Mouse (Mus musculus) erythroblast, embryonic 14.5 days (primary cell): ENCODE data around the gene Aldh16a1. TPM values are rescaled to one million over a fixed set of nuclear protein-coding genes. Genes with fewer than 3 reads are reported as not detected.
A peak's percentile ranks its signal among the peaks of the same experiment; 100 is the strongest.

Experiments used
- H3K27me3 ChIP-seq: 2 replicates; pipeline ENCODE4 v1.6.1; 2012; ENCODE audit warnings: inconsistent platforms; ENCODE audit not compliant: control insufficient read depth
- H3K36me3 ChIP-seq: 2 replicates; pipeline ENCODE4 v1.6.1; 2012; ENCODE audit warnings: mild to moderate bottlenecking, inconsistent platforms; ENCODE audit not compliant: control insufficient read depth
- H3K4me1 ChIP-seq: 2 replicates; pipeline ENCODE4 v1.6.1; 2012; ENCODE audit warnings: inconsistent platforms; ENCODE audit not compliant: control insufficient read depth
- H3K4me3 ChIP-seq: replicated peaks from 2 replicates; pipeline ENCODE3; 2012; ENCODE audit warnings: moderate library complexity, mild to moderate bottlenecking, inconsistent platforms
- H3K9me3 ChIP-seq: 2 replicates; pipeline ENCODE4 v1.6.1; 2012; ENCODE audit warnings: low read length, inconsistent platforms, mixed read lengths; ENCODE audit not compliant: control insufficient read depth
- GATA1 ChIP-seq: IDR thresholded peaks from 2 replicates; pipeline ENCODE4 v1.6.1; 2012; ENCODE audit warnings: low read length, inconsistent platforms, mixed read lengths
- TAL1 ChIP-seq: IDR thresholded peaks from 3 replicates; pipeline ENCODE4 v1.6.1; 2012; ENCODE audit warnings: low read length, inconsistent platforms, mixed read lengths
- polyA plus RNA-seq: library from polyadenylated mRNA; stranded (reverse); fragments of >175 nt; gene quantifications from 2 replicates; pipeline ENCODE4 v1.2.3, GENCODE M21; 2012

Aldh16a1 gene
- polyA plus RNA-seq, 1 experiment, result 16.3 TPM

- no peak overlapping the region for H3K4me3 ChIP-seq
- TF ChIP-seq TAL1, result no peak
- no peak for TF ChIP-seq GATA1
- H3K27me3 ChIP-seq, result peaks cover 45% of the 10 kb centered on the region
- no peaks in the 10 kb centered on the region for H3K36me3 ChIP-seq
- no peaks in the 10 kb centered on the region for H3K9me3 ChIP-seq
- H3K4me1 ChIP-seq, result no peaks in the 10 kb centered on the region
Measured at GRCm38 (mm10) chr7:45193406-45193805, 39.0 kb upstream of the Aldh16a1 start.

DNA sequence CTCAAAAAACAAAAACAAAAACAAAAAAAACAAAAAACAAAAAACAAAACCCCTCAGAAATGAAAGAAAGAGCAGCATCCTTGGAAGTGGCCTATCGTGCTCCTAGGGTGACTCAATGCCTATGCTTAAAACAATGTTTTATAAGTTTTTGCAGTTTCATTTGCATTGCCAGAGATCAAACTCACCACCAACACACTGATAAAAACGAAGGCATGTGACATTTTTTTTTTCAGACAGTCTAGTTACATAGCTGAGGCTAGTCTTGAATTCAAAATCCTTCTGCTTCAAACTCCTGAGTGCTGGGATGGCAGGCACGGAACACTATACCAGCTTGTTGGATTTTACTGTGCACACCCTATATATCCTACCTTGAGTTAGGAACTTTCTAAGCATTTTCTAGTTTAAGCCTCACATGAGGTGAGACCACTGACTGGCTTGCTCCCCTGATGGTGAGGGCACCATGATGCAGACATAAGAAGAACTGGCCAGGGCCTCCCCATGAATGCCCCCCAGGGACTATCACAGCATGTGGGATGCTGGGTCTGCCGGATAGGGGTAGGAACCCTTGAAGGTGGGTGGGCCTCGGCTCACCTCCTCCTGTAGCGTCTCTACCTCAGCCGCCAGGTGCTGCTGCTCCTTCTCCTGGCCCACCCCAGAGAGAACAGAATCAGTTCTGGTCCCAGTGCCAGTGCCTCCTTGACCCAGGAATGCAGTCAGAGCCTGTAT is 38.4 kb upstream of the Aldh16a1 start:
- Histone ChIP-seq H3K36me3 (no peaks in the 10 kb centered on the region), H3K4me1 (no peaks in the 10 kb centered on the region), H3K9me3 (no peaks in the 10 kb centered on the region), H3K4me3 (no peak overlapping the region), H3K27me3 (peaks cover 51% of the 10 kb centered on the region)
- TF ChIP-seq TAL1 (no peak), GATA1 (no peak)

GRCm38 (mm10) chr7:45191803-45192363 is 37.5 kb upstream of the Aldh16a1 start:
- Histone ChIP-seq H3K4me3 (no peak overlapping the region), H3K36me3 (no peaks in the 10 kb centered on the region), H3K27me3 (peaks cover 54% of the 10 kb centered on the region), H3K9me3 (no peaks in the 10 kb centered on the region), H3K4me1 (no peaks in the 10 kb centered on the region)
- TF ChIP-seq GATA1, result no peak
- no peak for TF ChIP-seq TAL1

DNA sequence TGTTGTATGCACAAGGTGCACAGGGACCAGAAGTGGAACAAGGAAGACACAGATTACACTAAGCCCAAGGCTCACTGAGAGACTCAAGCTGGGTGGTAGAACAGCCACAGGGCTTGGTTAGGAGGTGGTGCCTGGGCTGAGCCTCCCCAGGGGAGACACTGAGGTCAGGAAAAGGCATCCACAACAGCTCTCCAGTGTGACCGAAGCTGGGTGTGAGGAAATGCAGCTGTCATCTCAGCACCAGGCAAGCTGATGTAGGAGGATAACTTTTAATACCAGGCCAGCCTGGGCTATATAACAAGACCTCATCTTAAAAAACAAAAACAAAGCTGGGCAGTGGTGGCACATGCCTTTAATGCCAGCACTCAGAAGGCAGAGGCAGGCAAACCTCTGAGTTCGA is 36.8 kb upstream of the Aldh16a1 start:
- Histone ChIP-seq H3K36me3 (no peaks in the 10 kb centered on the region), H3K4me3 (no peak overlapping the region), H3K9me3 (no peaks in the 10 kb centered on the region), H3K27me3 (peaks cover 61% of the 10 kb centered on the region), H3K4me1 (no peaks in the 10 kb centered on the region)
- TF ChIP-seq TAL1, result no peak
- TF ChIP-seq GATA1, result no peak

DNA sequence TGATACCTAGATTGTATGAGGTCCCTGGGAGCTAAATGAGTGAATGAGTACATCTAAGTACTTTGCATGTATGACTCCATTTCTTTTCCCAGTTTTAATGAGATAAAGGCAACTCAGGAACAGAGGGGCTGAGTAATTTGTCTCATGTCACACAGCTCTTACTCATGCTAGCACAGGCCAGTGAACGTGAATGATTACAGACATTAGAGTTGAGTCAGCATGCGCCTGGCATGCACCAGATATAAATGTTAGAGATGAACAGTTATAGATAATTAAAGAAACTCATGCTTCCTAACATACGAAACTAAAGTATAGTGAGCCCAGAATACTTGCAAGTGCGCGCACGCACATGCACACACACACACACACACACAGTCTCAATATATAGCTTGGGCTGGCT is 35.8 kb upstream of the Aldh16a1 start:
- no peaks in the 10 kb centered on the region for H3K36me3 ChIP-seq
- H3K4me1 ChIP-seq, result no peaks in the 10 kb centered on the region
- H3K4me3 ChIP-seq, result no peak overlapping the region
- no peak for TF ChIP-seq GATA1
- no peak for TF ChIP-seq TAL1
- no peaks in the 10 kb centered on the region for H3K9me3 ChIP-seq
- peaks cover 71% of the 10 kb centered on the region for H3K27me3 ChIP-seq

DNA sequence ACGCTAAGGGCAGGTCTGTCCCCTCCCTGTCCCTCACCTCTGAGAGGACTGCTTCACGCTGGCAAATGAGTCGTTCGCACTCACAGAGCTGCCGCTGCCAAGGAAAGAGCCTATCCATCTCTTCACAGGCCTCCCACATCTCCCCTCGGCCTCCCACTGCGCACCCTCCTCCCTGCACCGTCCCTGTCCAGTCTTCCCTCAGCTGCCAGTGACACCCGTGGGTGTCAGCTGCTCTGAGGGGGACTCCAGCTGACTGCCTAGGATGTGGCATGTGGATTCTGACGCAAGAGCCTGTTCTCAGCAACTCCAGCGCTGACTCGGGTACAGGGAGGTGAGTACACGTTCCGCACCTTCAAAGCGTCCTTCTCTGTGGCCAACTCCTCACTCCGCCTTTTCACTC is 35.2 kb upstream of the Aldh16a1 start:
- no peak overlapping the region for H3K4me3 ChIP-seq
- no peak for TF ChIP-seq TAL1
- TF ChIP-seq GATA1, result no peak
- H3K9me3 ChIP-seq, result no peaks in the 10 kb centered on the region
- no peaks in the 10 kb centered on the region for H3K4me1 ChIP-seq
- H3K27me3 ChIP-seq, result peaks cover 77% of the 10 kb centered on the region
- H3K36me3 ChIP-seq, result no peaks in the 10 kb centered on the region

- H3K36me3 ChIP-seq, result no peaks in the 10 kb centered on the region
- H3K27me3 ChIP-seq, result peaks cover 95% of the 10 kb centered on the region
- H3K9me3 ChIP-seq, result no peaks in the 10 kb centered on the region
- H3K4me3 ChIP-seq, result no peak overlapping the region
- TF ChIP-seq GATA1, result no peak
- no peak for TF ChIP-seq TAL1
- H3K4me1 ChIP-seq, result peaks cover 18% of the 10 kb centered on the region
Measured at GRCm38 (mm10) chr7:45185921-45186320, 31.5 kb upstream of the Aldh16a1 start.

GRCm38 (mm10) chr7:45183672-45184071 is 29.3 kb upstream of the Aldh16a1 start:
- H3K27me3 ChIP-seq, result peaks cover 96% of the 10 kb centered on the region
- H3K4me3 ChIP-seq, result no peak overlapping the region
- peaks cover 18% of the 10 kb centered on the region for H3K4me1 ChIP-seq
- no peaks in the 10 kb centered on the region for H3K9me3 ChIP-seq
- no peaks in the 10 kb centered on the region for H3K36me3 ChIP-seq
- TF ChIP-seq TAL1 (no peak), GATA1 (no peak)

- Histone ChIP-seq H3K4me3 (peak overlapping the region; percentile 53), H3K27me3 (peaks cover 97% of the 10 kb centered on the region), H3K4me1 (peaks cover 21% of the 10 kb centered on the region), H3K36me3 (no peaks in the 10 kb centered on the region), H3K9me3 (no peaks in the 10 kb centered on the region)
- TF ChIP-seq TAL1, result no peak
- no peak for TF ChIP-seq GATA1
Measured at GRCm38 (mm10) chr7:45182606-45183005, 28.2 kb upstream of the Aldh16a1 start.
